Mouse (Mus musculus) heart, adult 2 months (tissue): ENCODE measurements around the gene Atp6v1b1. TPM values are rescaled to one million over a fixed set of nuclear protein-coding genes. Genes with fewer than 3 reads are reported as not detected.

Source experiments
- DNase-seq, 2 experiments: peaks; one replicate each; pipeline ENCODE4 v3.0.0; 2021
- H3K27ac ChIP-seq: fragments of 200-600 bp; 2 replicates; pipeline ENCODE4 v1.8.1; 2022
- H3K27me3 ChIP-seq: fragments of 200-500 bp; 2 replicates; pipeline ENCODE4 v1.6.1; 2012; ENCODE audit warnings: mild to moderate bottlenecking, low read length, inconsistent platforms, mixed read lengths; ENCODE audit not compliant: control insufficient read depth, insufficient read depth
- H3K36me3 ChIP-seq: fragments of 200-500 bp; 2 replicates; pipeline ENCODE4 v1.6.1; 2012; ENCODE audit warnings: low read length, inconsistent platforms; ENCODE audit not compliant: control insufficient read depth, insufficient read depth
- H3K4me1 ChIP-seq: fragments of 200-500 bp; 2 replicates; pipeline ENCODE4 v1.6.1; 2011; ENCODE audit warnings: low read length; ENCODE audit not compliant: control insufficient read depth, insufficient read depth
- H3K4me3 ChIP-seq: fragments of 200-600 bp; 2 replicates; pipeline ENCODE4 v1.8.1; 2022
- H3K79me2 ChIP-seq: fragments of 200-500 bp; replicated peaks from 2 replicates; pipeline ENCODE4 v1.6.1; 2012; ENCODE audit warnings: mild to moderate bottlenecking, inconsistent platforms, low read length, moderate library complexity, mixed read lengths; ENCODE audit not compliant: control insufficient read depth, insufficient read depth
- H3K9ac ChIP-seq: fragments of 200-500 bp; 2 replicates; pipeline ENCODE4 v1.6.1; 2012; ENCODE audit warnings: low read depth, mild to moderate bottlenecking, control low read depth, inconsistent platforms, low read length, mixed read lengths
- CTCF ChIP-seq: fragments of 200-600 bp; IDR thresholded peaks from 2 replicates; pipeline ENCODE4 v1.8.1; 2022; ENCODE audit warnings: antibody characterized with exemption, mild to moderate bottlenecking, moderate library complexity
- EP300 ChIP-seq: fragments of 200-500 bp; IDR thresholded peaks from 2 replicates; pipeline ENCODE4 v1.6.1; 2011; ENCODE audit warnings: low read depth, low read length, control low read depth; ENCODE audit not compliant: insufficient read depth
- POLR2A ChIP-seq: fragments of 200-500 bp; IDR thresholded peaks from 2 replicates; pipeline ENCODE4 v1.6.1; 2011; ENCODE audit warnings: mild to moderate bottlenecking, low read depth, low read length, control low read depth; ENCODE audit not compliant: insufficient read depth
- WGBS: fragments of 180-500 bp; shearing (Covaris S2); methylation state at CpG from one replicate; pipeline ENCODE4 v1.1.7; 2018; 5-methylcytosine and 5-hydroxymethylcytosine counted together
- intact Hi-C: fragments of 180-260 bp; cut with DNase I; formaldehyde crosslinking; loops from one replicate; pipeline ENCODE4 v1.15.1; 2025
- polyA plus RNA-seq: library from polyadenylated mRNA; depleted of rRNA; stranded (reverse); fragments of >200 nt; gene quantifications from 2 replicates; pipeline ENCODE4 v1.2.3, GENCODE M21; 2012
- total RNA-seq, 2 experiments: library from RNA; stranded (reverse); gene quantifications; 2 replicates each; pipeline ENCODE4 v1.2.3; 2021

The Atp6v1b1 gene
- total and polyA plus RNA-seq, 3 experiments, result 1.4 TPM; not detected in 2

GRCm38 (mm10) chr6:83714221-83715123, 28.3 kb upstream of the Atp6v1b1 start:
- peak in 1 of 2 experiments; percentile 41 for DNase-seq
- H3K9ac ChIP-seq, result no peak overlapping the region
- no peaks in the 10 kb centered on the region for H3K36me3 ChIP-seq
- intact Hi-C loops, result no loop called here
- TF ChIP-seq EP300 (no peak), CTCF (no peak), POLR2A (no peak)
- H3K4me3 ChIP-seq, result no peak overlapping the region
- no peaks in the 10 kb centered on the region for H3K79me2 ChIP-seq
- peaks cover 48% of the 10 kb centered on the region for H3K27me3 ChIP-seq
- peaks cover 3% of the 10 kb centered on the region for H3K4me1 ChIP-seq
- WGBS, result 4% methylated on average over 34 of the region's 34 CpGs
- no peak overlapping the region for H3K27ac ChIP-seq

DNA sequence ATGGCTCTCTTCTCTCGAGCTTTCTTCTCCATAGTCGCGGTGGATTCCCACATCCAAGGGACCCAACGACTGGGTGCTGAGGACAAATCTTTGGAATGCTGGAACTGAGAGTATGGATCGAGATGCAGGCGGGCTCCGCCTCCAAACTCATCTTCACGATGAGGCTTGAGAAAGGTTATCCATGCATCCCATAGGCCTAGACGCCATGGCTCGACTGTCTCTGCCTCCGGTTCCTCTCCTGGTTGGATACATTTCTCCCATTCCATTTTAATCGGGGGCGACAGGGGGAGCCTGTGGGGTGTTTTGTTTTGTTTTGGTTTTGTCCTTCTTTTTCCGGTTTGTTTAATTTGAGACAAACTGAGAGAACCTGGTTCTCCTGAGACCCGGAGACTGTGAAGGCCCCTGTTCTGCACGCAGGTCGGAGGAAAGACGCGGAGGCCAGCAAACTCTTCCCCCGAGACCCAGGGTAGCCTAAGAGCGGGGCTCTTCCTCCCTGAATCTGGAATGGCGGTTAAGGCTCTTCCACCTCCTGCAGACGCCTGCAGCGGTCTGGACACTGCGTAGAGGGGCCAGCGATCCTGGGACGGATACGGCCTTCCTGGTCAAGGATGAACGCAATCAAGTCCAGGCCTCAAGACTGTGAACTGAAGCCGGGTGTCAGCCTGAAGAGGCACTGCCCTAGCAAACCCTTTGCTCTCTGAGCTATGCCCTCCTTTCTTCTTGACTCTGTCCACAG, 27.2 kb upstream of the Atp6v1b1 start:
- no peak overlapping the region for H3K27ac ChIP-seq
- H3K27me3 ChIP-seq, result peaks cover 41% of the 10 kb centered on the region
- H3K4me1 ChIP-seq, result peaks cover 3% of the 10 kb centered on the region
- no peak overlapping the region for H3K4me3 ChIP-seq
- no peak overlapping the region for H3K9ac ChIP-seq
- WGBS, result 9% methylated on average over 30 of the region's 30 CpGs
- intact Hi-C loops, result no loop called here
- no peak for TF ChIP-seq CTCF
- TF ChIP-seq POLR2A, result no peak
- TF ChIP-seq EP300, result no peak
- no peak for DNase-seq
- H3K36me3 ChIP-seq, result no peaks in the 10 kb centered on the region
- no peaks in the 10 kb centered on the region for H3K79me2 ChIP-seq

- Histone ChIP-seq H3K79me2 (no peaks in the 10 kb centered on the region), H3K9ac (no peak overlapping the region), H3K4me1 (peaks cover 1% of the 10 kb centered on the region; the same call in 1 of the 2 replicates), H3K36me3 (no peaks in the 10 kb centered on the region), H3K27ac (no peak overlapping the region), H3K4me3 (no peak overlapping the region), H3K27me3 (peaks cover 33% of the 10 kb centered on the region)
- intact Hi-C loops, result no loop called here
- WGBS, result 6% methylated on average over 8 of the region's 8 CpGs
- TF ChIP-seq POLR2A (no peak), CTCF (no peak), EP300 (no peak)
- DNase-seq, result no peak
Observed at GRCm38 (mm10) chr6:83717026-83717425, 25.8 kb upstream of the Atp6v1b1 start.

- intact Hi-C loops, result no loop called here
- 17% methylated on average over 6 of the region's 6 CpGs for WGBS
- Histone ChIP-seq H3K27me3 (peaks cover 6% of the 10 kb centered on the region), H3K79me2 (no peaks in the 10 kb centered on the region), H3K4me1 (no peaks in the 10 kb centered on the region), H3K4me3 (no peak overlapping the region), H3K36me3 (no peaks in the 10 kb centered on the region), H3K27ac (no peak overlapping the region), H3K9ac (no peak overlapping the region)
- no peak for TF ChIP-seq CTCF
- no peak for TF ChIP-seq POLR2A
- TF ChIP-seq EP300, result no peak
- DNase-seq, result no peak
Observed at GRCm38 (mm10) chr6:83722526-83722925, 20.3 kb upstream of the Atp6v1b1 start.

GRCm38 (mm10) chr6:83727178-83727577, 15.6 kb upstream of the Atp6v1b1 start:
- Histone ChIP-seq H3K36me3 (no peaks in the 10 kb centered on the region), H3K9ac (no peak overlapping the region), H3K27ac (no peak overlapping the region), H3K79me2 (no peaks in the 10 kb centered on the region), H3K4me1 (no peaks in the 10 kb centered on the region), H3K4me3 (no peak overlapping the region), H3K27me3 (no peaks in the 10 kb centered on the region)
- intact Hi-C loops, result no loop called here
- WGBS, result 43% methylated on average over 4 of the region's 4 CpGs
- no peak for DNase-seq
- TF ChIP-seq CTCF, result peak; percentile 40
- no peak for TF ChIP-seq POLR2A
- no peak for TF ChIP-seq EP300

- intact Hi-C loops, result no loop called here
- no peak overlapping the region for H3K27ac ChIP-seq
- H3K9ac ChIP-seq, result no peak overlapping the region
- no peaks in the 10 kb centered on the region for H3K4me1 ChIP-seq
- 87% methylated on average over 3 of the region's 3 CpGs for WGBS
- TF ChIP-seq POLR2A (no peak), CTCF (peak; percentile 66), EP300 (no peak)
- H3K27me3 ChIP-seq, result no peaks in the 10 kb centered on the region
- no peak for DNase-seq
- no peak overlapping the region for H3K4me3 ChIP-seq
- H3K36me3 ChIP-seq, result no peaks in the 10 kb centered on the region
- no peaks in the 10 kb centered on the region for H3K79me2 ChIP-seq
Observed at GRCm38 (mm10) chr6:83728488-83728887, 14.3 kb upstream of the Atp6v1b1 start.
